Mouse (Mus musculus): Measurements from ENCODE around the gene Prdm11.
A peak's percentile ranks its signal among the peaks of the same experiment; 100 is the strongest.

The Prdm11 gene

DNA sequence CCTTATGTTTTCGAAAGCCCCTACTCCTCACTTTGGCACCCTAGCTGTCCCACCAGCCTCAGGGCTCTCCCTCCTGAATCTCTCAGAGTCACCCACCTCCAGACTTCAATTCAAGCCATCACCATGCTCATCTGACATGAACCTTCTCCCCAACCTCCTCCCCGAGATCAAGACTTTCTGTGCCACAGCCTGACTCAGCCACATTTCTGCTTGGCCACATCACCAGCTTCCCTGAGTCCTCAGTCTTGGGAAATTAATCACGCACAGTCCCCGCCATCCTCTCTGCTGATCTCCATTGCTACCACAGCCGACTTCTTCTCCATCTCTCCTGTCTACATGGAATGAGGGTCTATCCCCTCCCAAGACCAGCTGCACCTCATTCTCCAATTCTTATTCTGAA is 34.5 kb downstream of the Prdm11 start:
- no peak for DNase-seq (ENCODE audit: low spot score)

DNA sequence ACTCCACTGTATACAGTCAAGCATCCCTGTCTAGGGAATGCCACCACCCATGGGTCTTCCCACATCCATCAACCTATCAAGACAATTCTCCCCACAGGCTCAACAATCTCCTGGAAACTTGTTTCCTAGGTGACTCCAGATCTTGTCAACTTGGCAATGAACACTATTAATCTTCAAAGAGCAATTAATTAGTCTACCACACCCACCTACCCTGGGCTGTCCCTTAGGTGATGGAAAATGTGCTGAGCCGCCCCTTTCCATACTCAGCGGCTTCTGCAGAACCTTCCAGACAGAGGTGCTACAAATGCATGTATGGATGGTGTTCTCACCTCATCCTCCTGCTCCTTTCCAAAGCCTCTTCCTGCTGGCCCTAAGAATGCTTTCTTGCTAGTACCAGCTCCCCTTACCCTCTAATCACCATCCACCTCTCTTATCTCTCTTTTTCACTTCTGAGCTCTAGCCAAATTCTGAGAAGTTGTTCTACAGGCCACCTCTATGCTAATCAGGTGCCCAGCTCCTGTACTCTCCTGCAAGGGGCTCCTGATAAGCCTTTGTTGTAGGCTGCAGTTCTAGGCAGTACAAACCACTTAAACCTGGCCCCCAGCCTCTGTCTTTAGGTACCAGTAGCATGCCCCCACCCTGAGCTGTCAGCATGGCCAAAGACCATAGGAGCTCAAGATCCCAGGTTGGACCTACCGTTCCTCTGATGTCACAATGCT is 37.8 kb downstream of the Prdm11 start:
- no peak for DNase-seq (ENCODE audit: low spot score)

DNA sequence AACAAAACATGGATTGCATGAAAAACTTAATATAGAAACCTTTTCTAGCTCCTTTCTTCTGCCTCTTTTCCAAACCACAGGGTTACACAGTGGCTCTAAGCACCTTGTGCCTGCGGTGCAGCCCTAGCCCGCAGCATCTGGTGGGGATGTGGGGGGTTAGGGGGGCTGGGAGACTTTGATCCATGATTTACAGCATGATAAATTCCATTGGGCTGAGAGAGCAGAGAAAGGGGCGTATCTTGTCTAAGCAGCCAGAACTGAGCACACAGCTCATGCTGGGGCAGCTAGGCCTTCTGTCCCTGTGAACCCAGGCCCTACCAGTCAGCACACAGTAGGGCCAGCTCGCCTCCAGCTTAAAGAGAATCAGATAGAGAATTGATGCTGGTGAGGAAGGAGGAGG is 40.9 kb downstream of the Prdm11 start:
- no peak for DNase-seq (ENCODE audit: low spot score)

DNA sequence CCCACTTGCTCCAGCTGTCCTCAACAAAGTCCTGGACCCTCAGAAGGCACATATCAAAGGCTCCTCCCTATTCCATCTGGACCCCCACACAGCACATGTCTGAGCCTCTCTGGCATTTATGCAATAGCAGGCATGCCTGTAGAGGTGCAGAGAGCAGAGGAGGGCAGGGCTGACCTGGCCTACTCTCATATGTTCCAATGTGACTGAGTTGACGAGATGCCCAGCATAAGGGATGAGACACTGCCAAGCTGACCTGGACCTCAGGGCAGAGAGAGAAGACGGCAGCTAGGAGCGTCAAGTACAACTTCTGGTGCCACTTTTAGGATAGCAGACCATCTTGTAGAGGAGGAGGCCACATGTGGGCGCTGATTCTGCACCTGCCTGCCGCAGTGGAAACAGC is 54.0 kb downstream of the Prdm11 start:
- no peak for DNase-seq (ENCODE audit: low spot score)

GRCm38 (mm10) chr2:92989593-92989992 is 56.4 kb downstream of the Prdm11 start:
- no peak for DNase-seq (ENCODE audit: low spot score)

DNA sequence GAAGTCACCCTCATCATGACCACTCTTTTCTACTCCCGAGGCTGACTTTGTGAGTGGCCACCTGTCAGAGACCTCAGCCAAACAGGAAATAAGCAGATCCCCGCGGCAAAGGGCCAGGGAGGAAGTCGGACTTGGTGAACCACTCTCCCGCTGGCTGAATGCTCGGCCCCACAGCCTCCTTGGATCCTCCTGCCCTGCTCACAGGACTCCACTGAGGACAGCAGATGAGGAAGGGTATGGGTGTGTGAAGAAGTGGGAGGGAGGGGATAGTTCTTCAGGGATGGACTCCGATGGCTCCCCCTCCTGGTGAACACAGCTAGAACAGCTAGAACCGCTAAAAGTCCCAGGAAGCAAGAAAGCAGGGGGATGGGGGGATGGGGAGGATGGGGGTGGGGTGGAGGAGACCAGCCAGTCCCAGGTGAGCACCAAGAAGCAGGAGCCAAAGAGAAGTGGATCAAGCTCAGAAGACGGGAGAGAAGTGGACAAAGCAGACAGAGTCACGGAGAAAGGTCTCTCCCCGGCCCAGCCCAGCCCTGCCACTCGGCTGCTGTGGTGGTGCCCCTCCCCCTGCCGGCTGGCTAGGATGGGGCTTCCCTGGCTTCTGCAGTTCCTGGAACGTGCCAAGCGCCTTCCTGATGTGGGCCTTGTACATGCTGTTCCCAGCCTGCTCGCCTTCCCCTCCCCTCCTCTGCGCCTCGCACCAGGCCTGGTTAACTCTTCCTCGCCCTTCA is 57.9 kb downstream of the Prdm11 start:
- peak; percentile 51 for DNase-seq (ENCODE audit: low spot score)

GRCm38 (mm10) chr2:92987108-92987618 is 58.8 kb downstream of the Prdm11 start:
- DNase-seq (ENCODE audit: low spot score): no peak

GRCm38 (mm10) chr2:92985600-92985999 is 60.4 kb downstream of the Prdm11 start:
- DNase-seq (ENCODE audit: low spot score): no peak

DNA sequence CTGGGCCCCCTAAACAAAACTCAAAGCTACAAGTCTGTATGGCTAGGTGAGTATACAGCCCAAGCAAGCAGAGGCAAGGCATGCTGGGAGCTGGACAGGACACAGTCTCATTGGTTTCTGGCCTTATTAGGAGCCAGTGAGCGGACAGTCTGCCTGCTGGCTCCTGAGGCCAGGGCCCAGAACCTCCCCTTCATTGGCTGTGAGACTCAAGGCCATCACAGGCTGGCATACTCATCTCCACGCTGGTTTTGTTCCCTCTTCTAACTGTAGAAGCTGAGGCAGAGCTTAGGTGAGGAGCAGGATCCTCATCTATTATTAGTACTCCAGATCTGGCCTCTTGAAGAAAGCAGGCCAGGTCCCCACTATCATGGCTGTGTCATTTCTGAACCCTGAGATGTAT is 60.8 kb downstream of the Prdm11 start:
- no peak for DNase-seq (ENCODE audit: low spot score)

DNA sequence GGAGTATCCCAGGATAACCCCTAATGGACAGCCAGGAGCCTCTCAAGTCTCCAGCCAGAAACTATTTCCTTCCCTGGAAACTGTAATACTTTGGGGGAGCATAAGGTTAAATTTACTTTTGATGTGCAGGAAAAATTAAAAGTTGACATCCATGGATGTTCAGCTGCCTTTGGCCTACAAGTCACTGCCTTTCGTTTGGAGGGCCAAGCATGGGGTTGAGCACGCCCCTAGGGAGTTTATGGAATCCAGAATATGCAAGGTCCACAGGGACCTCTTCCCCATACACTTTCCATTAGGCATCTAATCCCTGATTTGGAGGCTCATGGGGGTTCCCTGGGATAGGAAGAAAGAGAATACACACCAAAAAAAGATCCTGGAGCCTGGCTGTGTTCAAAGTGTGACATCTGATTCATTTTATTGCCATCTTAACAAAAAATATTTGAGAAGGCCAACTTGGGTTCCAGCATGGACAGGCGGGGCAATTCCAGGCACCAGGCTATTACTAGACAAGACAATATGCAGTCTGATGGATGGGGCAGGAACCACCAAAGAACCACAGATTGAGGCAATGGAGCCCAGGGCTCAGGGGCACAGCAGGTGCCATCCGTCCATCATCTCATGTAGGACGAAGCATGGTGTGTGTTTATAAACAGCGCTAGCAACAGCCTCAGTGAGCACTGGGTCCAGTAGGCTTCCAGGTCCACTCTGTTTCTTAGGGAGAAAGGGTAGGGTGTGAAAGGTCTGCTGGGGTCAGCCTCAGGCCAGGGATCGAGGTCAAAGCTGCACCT is 61.5 kb downstream of the Prdm11 start:
- no peak for DNase-seq (ENCODE audit: low spot score)

- no peak for DNase-seq (ENCODE audit: low spot score)
These were observed 62.7 kb downstream of the Prdm11 start for GRCm38 (mm10) chr2:92983273-92983620.

DNA sequence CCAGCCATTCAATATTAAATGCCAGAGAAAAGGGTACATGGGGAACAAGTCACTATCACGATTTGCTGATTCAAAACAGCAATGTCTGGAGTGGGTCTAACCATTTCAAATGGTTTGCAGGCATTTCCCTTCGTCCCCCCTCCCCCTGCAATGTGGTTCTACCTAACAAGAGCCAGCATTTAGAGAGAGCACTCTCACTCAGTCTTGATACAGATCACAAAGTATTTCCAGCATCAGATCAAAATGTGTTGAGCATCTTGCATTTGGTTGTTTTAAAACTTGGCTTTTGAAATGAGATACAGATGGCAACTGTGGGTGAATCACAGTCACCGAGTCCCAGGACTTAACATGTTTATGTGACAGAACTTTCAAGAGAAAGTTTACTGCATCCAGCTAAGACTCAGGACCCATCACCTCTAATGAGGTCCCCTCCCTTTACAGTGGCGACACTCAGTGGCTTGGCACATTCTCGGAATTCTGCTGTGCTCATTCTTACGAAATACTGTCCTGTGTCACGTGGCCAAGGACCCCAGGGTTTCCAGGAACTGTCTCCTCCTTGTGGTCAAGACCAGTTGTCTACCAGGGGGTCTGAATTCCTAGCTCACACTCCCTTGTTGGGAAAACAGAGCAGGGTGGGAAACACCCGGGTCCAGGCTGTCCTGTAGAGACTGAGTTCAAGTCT is 63.2 kb downstream of the Prdm11 start:
- no peak for DNase-seq (ENCODE audit: low spot score)

DNA sequence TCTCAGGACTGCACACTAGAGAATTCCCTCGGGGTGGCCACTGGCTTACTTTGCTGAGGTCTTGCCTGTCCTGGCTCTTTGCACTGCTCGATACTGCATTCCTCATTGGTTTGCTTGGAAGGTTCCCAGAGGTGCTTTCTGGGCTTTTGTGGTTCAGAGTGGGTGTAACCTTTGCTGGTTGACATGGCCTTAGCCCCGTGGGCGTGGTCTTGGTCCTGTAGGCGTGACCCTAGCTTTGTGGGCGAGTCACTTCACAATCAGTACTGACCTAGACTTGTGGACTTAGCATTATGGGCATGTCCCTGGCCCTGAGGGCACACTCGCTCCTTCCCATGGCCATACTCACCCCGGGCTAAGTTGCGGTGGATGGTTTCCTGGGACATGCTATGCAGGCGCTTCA is 65.8 kb downstream of the Prdm11 start:
- no peak for DNase-seq (ENCODE audit: low spot score)

GRCm38 (mm10) chr2:92975031-92975790 is 70.8 kb downstream of the Prdm11 start:
- no peak for DNase-seq (ENCODE audit: low spot score)

DNA sequence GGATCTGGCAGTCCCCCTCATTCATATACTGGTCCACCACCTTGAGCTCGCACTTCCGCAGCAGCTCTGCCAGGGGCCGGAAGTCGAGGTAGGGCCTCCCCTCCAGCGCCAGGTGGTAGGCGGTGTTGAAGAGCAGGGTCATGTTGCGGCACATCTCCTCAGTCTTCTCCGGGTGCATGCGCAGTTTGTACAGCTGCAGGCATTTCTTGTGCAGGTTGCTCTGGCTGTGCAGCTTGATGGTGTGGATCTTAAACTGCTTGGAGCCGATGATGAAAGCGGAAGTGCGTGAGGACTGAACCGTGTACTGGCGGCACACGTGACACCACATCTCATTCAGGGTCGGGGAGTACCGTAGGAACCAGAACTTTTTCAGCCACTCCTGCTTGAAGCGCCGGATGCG is 72.3 kb downstream of the Prdm11 start:
- DNase-seq (ENCODE audit: low spot score): no peak

- DNase-seq (ENCODE audit: low spot score): no peak
These were observed 73.9 kb downstream of the Prdm11 start for GRCm38 (mm10) chr2:92972071-92972470.

GRCm38 (mm10) chr2:92971536-92971935 is 74.4 kb downstream of the Prdm11 start:
- DNase-seq (ENCODE audit: low spot score): no peak

DNA sequence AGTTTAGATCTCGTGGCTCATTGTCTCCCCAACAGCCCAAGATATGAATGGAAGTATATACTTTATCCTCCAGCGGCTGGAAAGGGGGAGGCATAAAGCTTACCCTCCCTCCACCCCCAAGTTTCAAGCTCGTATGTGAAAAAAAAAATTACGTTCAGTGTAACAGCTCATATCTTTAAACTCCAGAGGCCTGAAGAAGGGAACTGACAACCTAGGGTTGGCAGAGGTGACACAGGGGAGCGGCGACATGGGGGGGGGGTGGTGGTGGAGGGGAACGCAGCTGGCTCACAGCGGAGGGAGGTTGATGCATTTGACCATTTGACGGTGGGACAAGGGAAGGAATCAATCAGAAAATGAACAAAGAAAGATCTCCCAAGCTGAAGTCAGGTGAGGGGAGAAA is 74.9 kb downstream of the Prdm11 start:
- DNase-seq (ENCODE audit: low spot score): no peak

DNA sequence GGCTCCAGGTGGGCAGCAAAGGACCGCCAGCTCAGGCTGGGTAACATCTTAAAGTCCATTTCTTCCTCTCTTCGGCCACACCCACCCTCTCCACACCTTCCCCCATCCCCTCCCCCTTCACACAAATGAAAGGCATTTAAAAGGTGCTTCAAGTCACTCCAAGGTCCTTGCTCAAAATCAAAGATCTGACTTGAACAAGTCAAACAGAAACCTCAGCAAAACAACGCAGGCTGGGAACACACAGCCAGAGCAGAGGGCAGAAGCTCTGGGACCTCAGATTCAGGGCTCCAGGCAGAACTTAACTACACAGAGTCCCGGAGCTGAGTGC is 78.2 kb downstream of the Prdm11 start:
- DNase-seq (ENCODE audit: low spot score): no peak

DNA sequence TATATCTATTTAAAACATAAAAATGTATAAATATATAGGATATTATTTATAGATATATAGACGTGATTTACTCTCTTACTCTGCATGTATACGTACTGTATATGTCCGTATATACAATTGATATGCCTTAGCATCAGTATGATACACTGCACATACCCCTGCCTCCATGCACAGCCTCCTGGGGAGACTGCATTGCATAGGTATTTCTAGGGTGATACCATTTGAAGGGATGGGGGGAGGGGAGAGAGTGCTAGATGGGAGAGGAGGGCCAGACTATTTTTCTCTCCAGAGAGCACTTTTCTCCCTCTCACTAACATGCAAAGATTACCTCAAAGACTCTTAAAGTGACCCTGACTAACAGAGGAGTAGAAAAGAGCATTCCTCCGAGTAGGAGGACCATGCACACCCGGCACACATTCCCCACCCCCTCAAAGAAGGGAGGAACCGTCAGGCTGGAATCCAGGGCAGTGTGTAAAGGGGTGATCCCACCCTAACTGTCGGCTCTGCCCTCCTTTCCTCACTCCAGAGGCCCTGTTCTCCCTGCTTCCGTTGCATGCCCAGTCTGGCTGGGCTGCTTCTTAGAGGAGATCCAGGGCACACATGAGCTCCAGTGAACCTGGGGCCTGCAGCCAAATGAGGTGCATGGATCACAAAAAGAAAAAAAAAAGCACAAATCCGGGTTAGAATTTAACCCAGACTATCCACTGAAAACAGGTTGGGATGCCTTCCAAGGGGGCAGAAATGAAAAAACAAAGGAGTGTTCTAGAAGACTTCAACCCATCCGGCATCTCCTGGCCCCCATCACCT is 78.7 kb downstream of the Prdm11 start:
- DNase-seq (ENCODE audit: low spot score): no peak

- no peak for DNase-seq (ENCODE audit: low spot score)
These were observed 79.7 kb downstream of the Prdm11 start for GRCm38 (mm10) chr2:92966257-92966656.
